Mouse (Mus musculus) stomach, embryonic 14.5 days (tissue): ENCODE data around the gene Mief1. TPM values are rescaled to one million over a fixed set of nuclear protein-coding genes. Genes with fewer than 3 reads are reported as not detected.

Source experiments
- ATAC-seq: fragments of 200-750 bp; cut with Nextera tagmentation; 2 replicates; pipeline ENCODE4 v1.8.0; 2017; ENCODE audit warnings: low read depth, moderate TSS enrichment; ENCODE audit not compliant: insufficient number of reproducible peaks, insufficient read depth, low FRiP score
- H3K27ac ChIP-seq: fragments of 300-500 bp; sonication (generic); 2 replicates; pipeline ENCODE4 v1.5.1; 2014; ENCODE audit warnings: mild to moderate bottlenecking, low read length, moderate library complexity, mixed read lengths
- H3K27me3 ChIP-seq: fragments of 300-500 bp; sonication (generic); 2 replicates; pipeline ENCODE4 v1.6.1; 2014; ENCODE audit warnings: low read length, control low read depth, mixed read lengths; ENCODE audit not compliant: control insufficient read depth, insufficient read depth
- H3K36me3 ChIP-seq: fragments of 300-500 bp; sonication (generic); 2 replicates; pipeline ENCODE4 v1.6.1; 2014; ENCODE audit warnings: mild to moderate bottlenecking, control low read depth, low read length, moderate library complexity, mixed read lengths; ENCODE audit not compliant: control insufficient read depth, insufficient read depth
- H3K4me1 ChIP-seq: fragments of 300-500 bp; sonication (generic); 2 replicates; pipeline ENCODE4 v1.6.1; 2014; ENCODE audit warnings: low read length, control low read depth, mixed read lengths; ENCODE audit not compliant: control insufficient read depth, insufficient read depth
- H3K4me2 ChIP-seq: fragments of 300-500 bp; sonication (generic); replicated peaks from 2 replicates; pipeline ENCODE4 v1.6.1; 2014; ENCODE audit warnings: low read depth, low read length, control low read depth
- H3K4me3 ChIP-seq: fragments of 300-500 bp; sonication (generic); 2 replicates; pipeline ENCODE4 v1.5.1; 2014; ENCODE audit warnings: low read depth, low read length, control low read depth
- H3K9ac ChIP-seq: fragments of 300-500 bp; sonication (generic); replicated peaks from 2 replicates; pipeline ENCODE4 v1.6.1; 2014; ENCODE audit warnings: low read depth, mild to moderate bottlenecking, control low read depth, low read length, moderate library complexity, mixed read lengths
- H3K9me3 ChIP-seq: fragments of 300-500 bp; sonication (generic); 2 replicates; pipeline ENCODE4 v1.6.1; 2016; ENCODE audit warnings: low read depth, low read length, control low read depth; ENCODE audit not compliant: control insufficient read depth
- WGBS: fragments of 180-500 bp; shearing (Covaris S2); extraction: QIAGEN DNeasy Blood & Tissue Kit; methylation state at CpG from one replicate; pipeline ENCODE4 v1.1.7; 2014; 5-methylcytosine and 5-hydroxymethylcytosine counted together
- polyA plus RNA-seq: library from polyadenylated mRNA; unstranded; fragments of >200 nt; fragmentation: Nextera tagmentation; extraction: Ambion mirVana; gene quantifications from 2 replicates; pipeline ENCODE4 v1.2.1, GENCODE M21; 2014

Gene Mief1
- polyA plus RNA-seq, 1 experiment from 2014 or later, result 34.5 TPM

DNA sequence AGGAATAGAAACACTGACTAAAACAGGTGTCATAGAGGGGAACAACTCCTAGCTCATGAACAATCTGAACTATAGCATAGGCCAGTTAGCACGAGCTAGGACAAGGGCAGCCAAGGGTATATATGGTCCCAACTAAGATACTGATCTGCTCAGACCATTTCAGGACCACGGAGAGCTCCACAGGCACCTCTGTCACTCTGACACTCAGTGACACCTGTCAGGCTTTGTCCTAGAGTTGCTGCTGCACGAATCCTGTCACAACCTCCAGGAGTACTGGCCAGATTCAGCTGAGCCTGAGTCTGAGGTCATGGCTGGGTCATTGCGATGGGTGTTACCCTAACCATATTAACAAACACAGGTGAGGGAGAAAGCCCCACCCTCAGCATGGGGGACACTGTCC, 30.4 kb upstream of the Mief1 start:
- Histone ChIP-seq H3K4me1 (no peaks in the 10 kb centered on the region), H3K36me3 (no peaks in the 10 kb centered on the region), H3K9ac (no peak overlapping the region), H3K4me2 (no peak overlapping the region), H3K9me3 (no peaks in the 10 kb centered on the region), H3K27ac (no peak overlapping the region), H3K27me3 (no peaks in the 10 kb centered on the region), H3K4me3 (no peak overlapping the region)
- no peak for ATAC-seq
- WGBS, result 38% methylated on average over 4 of the region's 4 CpGs

DNA sequence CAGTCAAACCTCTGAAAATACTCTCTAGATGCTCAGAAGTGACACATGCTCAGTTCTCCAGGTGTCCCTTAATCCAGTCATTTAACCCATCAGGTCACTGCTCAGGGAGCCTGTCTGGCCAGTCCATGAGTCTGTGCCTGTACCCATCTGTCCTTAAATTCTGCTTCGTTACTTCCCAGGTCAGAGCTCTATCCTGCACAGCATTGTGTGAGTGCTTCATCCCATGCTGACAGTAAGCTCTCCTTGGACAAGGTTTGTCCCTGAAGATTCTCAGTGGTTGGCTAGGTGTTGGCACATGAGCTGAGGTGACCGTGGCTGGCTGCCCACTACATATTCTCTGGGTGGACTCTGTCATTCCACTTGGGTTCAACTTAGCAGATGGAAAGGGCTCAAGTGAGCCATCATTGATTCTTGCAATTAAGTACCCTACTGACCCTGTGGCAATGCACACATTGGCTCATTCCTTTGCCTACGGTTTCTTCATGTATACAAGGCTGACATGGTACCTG, 27.7 kb upstream of the Mief1 start:
- H3K9me3 ChIP-seq, result no peaks in the 10 kb centered on the region
- no peak overlapping the region for H3K4me3 ChIP-seq

DNA sequence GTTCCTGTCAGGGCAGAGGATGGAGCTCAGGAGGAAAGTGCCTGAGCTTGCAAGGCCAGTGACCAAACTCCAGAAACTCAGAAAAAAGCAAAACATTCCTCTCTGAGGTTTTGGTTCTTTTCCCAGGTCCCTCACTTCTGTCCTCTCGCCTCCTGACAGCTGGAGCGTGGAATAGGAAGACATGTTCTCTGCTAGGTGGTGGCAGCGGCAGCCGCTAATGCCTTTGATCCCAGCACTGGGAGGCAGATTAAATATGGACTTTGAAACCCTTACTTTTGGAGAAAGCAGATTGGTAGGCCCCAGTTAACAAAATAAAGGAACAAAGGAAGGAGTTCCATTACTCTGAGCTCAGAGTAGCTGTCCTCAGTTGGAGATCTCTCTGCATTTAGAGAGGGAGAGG, 25.4 kb upstream of the Mief1 start:
- no peak overlapping the region for H3K4me3 ChIP-seq
- no peak for ATAC-seq
- H3K4me2 ChIP-seq, result no peak overlapping the region
- H3K27ac ChIP-seq, result peak overlapping the region; percentile 28; the same call in 1 of the 2 replicates
- H3K27me3 ChIP-seq, result no peaks in the 10 kb centered on the region
- H3K4me1 ChIP-seq, result no peaks in the 10 kb centered on the region
- no peak overlapping the region for H3K9ac ChIP-seq
- H3K9me3 ChIP-seq, result no peaks in the 10 kb centered on the region
- peaks cover 19% of the 10 kb centered on the region for H3K36me3 ChIP-seq
- WGBS, result 36% methylated on average over 4 of the region's 4 CpGs

More for the DNA sequence above, 27.7 kb upstream of the Mief1 start:
- Histone ChIP-seq H3K9ac (no peak overlapping the region), H3K27ac (no peak overlapping the region), H3K4me1 (no peaks in the 10 kb centered on the region), H3K4me2 (no peak overlapping the region), H3K27me3 (no peaks in the 10 kb centered on the region), H3K36me3 (peaks cover 4% of the 10 kb centered on the region; the same call in 1 of the 2 replicates)
- no peak for ATAC-seq
- WGBS, result 94% methylated on average over 3 of the region's 3 CpGs

DNA sequence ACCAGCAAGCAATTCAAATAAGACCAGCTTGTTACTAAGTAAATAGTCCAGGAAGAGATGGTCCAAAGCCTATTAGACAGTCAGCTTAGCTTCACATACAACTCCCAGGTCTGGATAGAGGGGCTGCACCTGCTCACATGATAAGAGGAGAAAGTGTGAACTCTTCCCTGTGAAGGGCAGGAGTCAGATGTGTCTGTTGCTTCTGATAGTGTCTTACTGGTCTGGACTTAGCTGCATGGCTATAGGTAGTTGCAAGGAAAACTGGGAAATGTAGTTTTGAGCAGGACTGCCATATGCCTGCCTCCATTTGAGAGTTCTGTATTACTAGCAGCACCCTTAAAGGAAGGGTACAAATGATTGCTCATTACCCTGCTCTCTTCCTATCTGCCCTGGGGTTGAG, 20.1 kb upstream of the Mief1 start:
- Histone ChIP-seq H3K4me3 (no peak overlapping the region), H3K27me3 (no peaks in the 10 kb centered on the region), H3K9me3 (no peaks in the 10 kb centered on the region), H3K36me3 (peaks cover 23% of the 10 kb centered on the region), H3K27ac (no peak overlapping the region), H3K9ac (no peak overlapping the region), H3K4me2 (no peak overlapping the region), H3K4me1 (no peaks in the 10 kb centered on the region)
- no peak for ATAC-seq

DNA sequence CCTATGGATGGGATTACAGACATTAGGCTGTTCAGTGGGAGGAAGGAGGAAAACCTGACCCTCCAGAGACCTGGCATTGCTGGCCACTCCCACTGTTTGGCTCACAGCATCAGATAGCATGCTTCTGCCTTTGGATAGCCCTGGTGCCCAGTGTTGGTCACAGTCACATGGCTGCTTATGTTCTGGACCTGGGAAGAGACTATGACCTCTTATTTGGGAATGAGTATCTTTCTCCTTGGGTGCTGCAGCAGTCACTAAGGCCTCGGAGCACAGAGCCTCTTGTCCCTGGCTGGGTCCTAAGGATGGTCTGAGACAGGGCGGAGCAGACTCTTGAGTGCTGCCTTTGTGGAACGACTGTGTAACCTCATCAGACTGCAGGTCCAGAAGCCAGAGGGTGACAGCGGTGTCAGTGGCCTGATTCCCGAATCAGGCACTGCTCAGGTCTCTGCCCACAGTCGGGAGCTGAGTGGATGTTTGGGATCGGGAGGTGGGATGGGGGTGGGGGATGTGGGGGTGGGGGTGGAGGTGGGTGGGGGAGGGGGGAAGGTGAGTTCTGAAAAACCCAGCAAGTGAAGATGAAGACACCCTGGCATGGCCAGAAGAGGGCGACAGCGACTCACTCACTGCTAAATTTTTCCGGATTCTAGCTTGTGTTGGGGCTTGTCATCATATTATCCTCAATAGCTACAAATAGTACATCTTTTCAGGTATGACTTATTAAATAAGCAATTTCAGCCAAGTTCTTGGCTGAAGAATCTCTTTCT, 17.9 kb upstream of the Mief1 start:
- Histone ChIP-seq H3K9me3 (no peaks in the 10 kb centered on the region), H3K27me3 (no peaks in the 10 kb centered on the region)
- 0 out of 2 replicates have a peak, but pooled peaks have one; percentile 29 for ATAC-seq

DNA sequence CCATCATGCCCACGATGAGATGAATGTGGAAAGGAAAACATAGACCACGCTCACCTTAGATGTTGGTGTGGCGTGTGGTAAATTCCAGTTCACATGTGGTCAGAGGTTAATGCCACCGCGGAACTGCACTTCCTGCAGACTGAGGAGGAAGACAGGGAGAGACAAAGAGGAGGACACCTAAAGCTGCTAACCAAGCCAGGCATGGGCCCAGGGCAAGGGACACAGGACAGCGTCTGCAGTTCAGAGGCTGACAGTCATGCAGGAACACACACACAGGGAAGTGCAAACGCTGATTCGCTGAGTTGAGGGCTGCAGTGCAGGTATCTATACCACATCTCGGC, 17.4 kb upstream of the Mief1 start:
- H3K27ac ChIP-seq, result no peak overlapping the region
- peaks cover 3% of the 10 kb centered on the region; the same call in 1 of the 2 replicates for H3K4me1 ChIP-seq
- no peak overlapping the region for H3K4me3 ChIP-seq
- H3K9me3 ChIP-seq, result no peaks in the 10 kb centered on the region
- H3K27me3 ChIP-seq, result no peaks in the 10 kb centered on the region
- H3K9ac ChIP-seq, result no peak overlapping the region
- ATAC-seq, result no peak
- WGBS, result 55% methylated on average over 9 of the region's 9 CpGs
- no peak overlapping the region for H3K4me2 ChIP-seq
- H3K36me3 ChIP-seq, result peaks cover 16% of the 10 kb centered on the region

More for the DNA sequence above, 17.9 kb upstream of the Mief1 start:
- H3K36me3 ChIP-seq, result peaks cover 21% of the 10 kb centered on the region
- H3K9ac ChIP-seq, result no peak overlapping the region
- H3K4me1 ChIP-seq, result peaks cover 3% of the 10 kb centered on the region; the same call in 1 of the 2 replicates
- WGBS, result 16% methylated on average over 10 of the region's 10 CpGs
- H3K4me3 ChIP-seq, result no peak overlapping the region
- no peak overlapping the region for H3K4me2 ChIP-seq
- no peak overlapping the region for H3K27ac ChIP-seq

DNA sequence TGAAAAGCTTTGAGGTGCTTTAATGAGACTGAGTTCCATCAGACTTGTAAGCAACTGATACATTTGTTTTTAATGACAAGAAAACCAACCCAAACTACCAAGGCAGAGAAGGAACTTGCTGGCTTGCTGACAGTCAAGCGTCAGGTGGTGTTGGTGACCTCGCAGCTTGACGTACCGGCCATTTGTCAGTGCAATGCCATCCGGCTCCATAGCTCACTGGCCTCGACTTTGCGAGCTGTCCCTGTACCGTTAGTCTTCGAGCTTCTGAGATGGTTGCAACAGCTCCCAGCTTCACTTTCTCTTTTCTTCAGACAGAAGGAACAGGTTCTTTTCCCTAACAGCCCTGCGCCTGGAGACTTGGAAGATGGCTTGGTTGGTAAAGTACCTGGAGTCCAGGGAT, 16.3 kb upstream of the Mief1 start:
- no peak for ATAC-seq
- Histone ChIP-seq H3K4me2 (no peak overlapping the region), H3K4me3 (no peak overlapping the region), H3K9me3 (no peaks in the 10 kb centered on the region), H3K27me3 (no peaks in the 10 kb centered on the region), H3K36me3 (peaks cover 6% of the 10 kb centered on the region; the same call in 1 of the 2 replicates), H3K27ac (no peak overlapping the region), H3K9ac (no peak overlapping the region), H3K4me1 (peaks cover 3% of the 10 kb centered on the region; the same call in 1 of the 2 replicates)
- WGBS, result 89% methylated on average over 10 of the region's 10 CpGs

DNA sequence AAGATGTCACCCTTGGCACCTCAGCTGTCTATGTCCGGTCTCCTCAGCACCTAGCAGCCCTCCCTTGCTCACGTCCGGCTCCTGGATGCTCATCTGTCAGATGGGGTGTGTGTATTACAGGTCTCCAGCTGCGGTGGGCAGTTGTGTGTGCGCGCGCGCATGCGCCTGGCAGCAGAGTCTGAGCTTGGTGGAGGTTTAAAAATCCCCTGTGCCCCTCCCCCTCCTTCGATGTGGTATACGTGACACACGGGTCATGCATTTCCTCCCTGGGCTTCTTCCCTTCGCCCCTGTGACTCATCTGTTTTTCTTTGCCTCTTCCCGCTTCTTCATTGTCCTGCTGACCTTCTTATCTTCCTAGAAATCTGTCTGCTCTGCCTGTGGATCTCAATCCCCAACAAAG, 14.6 kb upstream of the Mief1 start:
- Histone ChIP-seq H3K4me2 (no peak overlapping the region), H3K9me3 (no peaks in the 10 kb centered on the region), H3K9ac (no peak overlapping the region; the same call in 1 of the 2 replicates), H3K27me3 (no peaks in the 10 kb centered on the region), H3K36me3 (peaks cover 4% of the 10 kb centered on the region; the same call in 1 of the 2 replicates), H3K4me1 (peaks cover 3% of the 10 kb centered on the region; the same call in 1 of the 2 replicates), H3K4me3 (no peak overlapping the region), H3K27ac (no peak overlapping the region)
- ATAC-seq, result no peak
- 20% methylated on average over 14 of the region's 14 CpGs for WGBS
